Mouse (Mus musculus) embryo, embryonic 10 days (tissue): ENCODE results near the gene Col4a3bp.

Experiments used
- DNase-seq: peaks from one replicate; pipeline ENCODE4 v3.0.0-alpha.2; 2015; ENCODE audit warnings: low spot score

The Col4a3bp gene

GRCm38 (mm10) chr13:96542081-96542889 lies at the start of gene Col4a3bp, which contains the start of gene Polk:
Gene Col4a3bp (plus strand): TSS chr13:96542618.
Gene Polk (minus strand): TSS chr13:96542579.
- peak; percentile 98 for DNase-seq

GRCm38 (mm10) chr13:96496630-96497029 lies 45.8 kb upstream of the Col4a3bp start:
- no peak for DNase-seq

- DNase-seq = no peak
Observed at GRCm38 (mm10) chr13:96499891-96500290, 42.5 kb upstream of the Col4a3bp start.

- DNase-seq = no peak
Observed at GRCm38 (mm10) chr13:96505661-96506060, 36.8 kb upstream of the Col4a3bp start.

GRCm38 (mm10) chr13:96506313-96506712 lies 36.1 kb upstream of the Col4a3bp start:
- DNase-seq = no peak

- no peak for DNase-seq
Observed at GRCm38 (mm10) chr13:96507541-96507940, 34.9 kb upstream of the Col4a3bp start.

- DNase-seq = peak; percentile 11
Observed at GRCm38 (mm10) chr13:96510635-96511034, 31.8 kb upstream of the Col4a3bp start.

GRCm38 (mm10) chr13:96511262-96511661 lies 31.2 kb upstream of the Col4a3bp start:
- DNase-seq = no peak

GRCm38 (mm10) chr13:96511893-96512292 lies 30.5 kb upstream of the Col4a3bp start:
- DNase-seq = no peak

GRCm38 (mm10) chr13:96514154-96514942 lies 28.1 kb upstream of the Col4a3bp start:
- no peak for DNase-seq

- DNase-seq = no peak
Observed at GRCm38 (mm10) chr13:96516249-96516648, 26.2 kb upstream of the Col4a3bp start.

- no peak for DNase-seq
Observed at GRCm38 (mm10) chr13:96517335-96517734, 25.1 kb upstream of the Col4a3bp start.

GRCm38 (mm10) chr13:96521294-96521693 lies 21.1 kb upstream of the Col4a3bp start:
- no peak for DNase-seq

- no peak for DNase-seq
Observed at GRCm38 (mm10) chr13:96527022-96527421, 15.4 kb upstream of the Col4a3bp start.

- DNase-seq = no peak
Observed at GRCm38 (mm10) chr13:96527856-96528255, 14.6 kb upstream of the Col4a3bp start.

- DNase-seq = no peak
Observed at GRCm38 (mm10) chr13:96528776-96529175, 13.6 kb upstream of the Col4a3bp start.

- DNase-seq = no peak
Observed at GRCm38 (mm10) chr13:96529542-96529941, 12.9 kb upstream of the Col4a3bp start.

GRCm38 (mm10) chr13:96530064-96530463 lies 12.4 kb upstream of the Col4a3bp start:
- DNase-seq = no peak

- no peak for DNase-seq
Observed at GRCm38 (mm10) chr13:96532176-96532575, 10.2 kb upstream of the Col4a3bp start.

GRCm38 (mm10) chr13:96533742-96534141 lies 8.7 kb upstream of the Col4a3bp start:
- no peak for DNase-seq

- no peak for DNase-seq
Observed at GRCm38 (mm10) chr13:96536821-96537572, 5.4 kb upstream of the Col4a3bp start.

GRCm38 (mm10) chr13:96538103-96538502 lies 4.3 kb upstream of the Col4a3bp start:
- no peak for DNase-seq
